Mouse (Mus musculus) activated CD4-positive, CD25-positive, alpha-beta regulatory T cell, adult 4 months (primary cell): ENCODE results near the gene Frat1. TPM values are rescaled to one million over a fixed set of nuclear protein-coding genes. Genes with fewer than 3 reads are reported as not detected.
A peak's percentile ranks its signal among the peaks of the same experiment; 100 is the strongest.

Experiments used
- ATAC-seq: one replicate; pipeline ENCODE4 v1.8.0; 2017
- polyA plus RNA-seq, 2 experiments: library from polyadenylated mRNA; unstranded; fragments of 100-300 nt; shearing (Covaris generic); gene quantifications; one replicate each; pipeline ENCODE4 v1.2.1; 2017

Gene Frat1
- polyA plus RNA-seq, result 10 to 100 TPM; 15.5 to 17.9 TPM

- peak; percentile 86 for ATAC-seq
Observed at GRCm38 (mm10) chr19:41829381-41830105, at the start of gene Frat1. Gene Frat1 (plus strand): TSS chr19:41829970.

GRCm38 (mm10) chr19:41786896-41787295 lies 42.9 kb upstream of the Frat1 start:
- ATAC-seq, result no peak

DNA sequence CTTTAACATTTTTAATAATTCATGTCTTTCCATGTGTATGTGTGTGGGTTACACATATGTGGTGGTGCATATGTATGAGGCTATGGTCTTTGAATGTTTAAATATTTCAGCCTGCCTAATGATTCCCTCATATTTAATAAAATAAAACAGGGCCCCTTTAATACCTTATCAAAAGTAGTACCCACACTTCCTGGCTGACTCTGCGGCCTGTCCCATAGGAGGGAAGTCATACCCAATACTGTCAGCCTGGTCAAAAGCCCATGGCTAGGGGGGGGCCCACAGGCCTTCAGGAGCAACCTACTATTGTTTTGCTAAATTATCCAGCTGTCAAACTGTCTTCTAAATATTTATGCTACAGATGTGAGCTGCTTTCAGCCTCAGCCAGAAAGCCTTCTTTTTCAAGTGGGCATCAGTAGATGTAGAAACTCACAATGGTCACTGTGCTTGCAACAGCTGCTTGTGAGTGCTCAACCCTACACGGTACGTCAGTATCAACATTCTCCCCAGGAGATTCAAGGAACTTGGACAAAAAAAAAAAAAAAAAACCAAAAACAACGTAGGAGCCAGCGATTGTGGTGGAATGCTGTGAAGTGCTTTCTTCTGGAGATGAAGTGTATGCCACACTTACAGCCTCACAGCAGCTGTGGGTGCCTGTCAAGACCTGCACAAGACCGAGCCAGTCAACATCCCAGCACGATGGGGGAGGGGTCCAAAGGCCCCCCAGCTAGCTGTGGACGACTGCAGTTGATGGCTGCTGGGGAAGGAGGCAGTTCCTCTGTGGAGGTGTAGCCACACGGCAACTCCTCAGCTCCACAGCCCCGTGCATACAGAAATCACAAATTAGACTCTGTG lies 40.4 kb upstream of the Frat1 start:
- no peak for ATAC-seq

- no peak for ATAC-seq
Observed at GRCm38 (mm10) chr19:41791384-41791783, 38.4 kb upstream of the Frat1 start.

- no peak for ATAC-seq
Observed at GRCm38 (mm10) chr19:41792934-41793486, 36.8 kb upstream of the Frat1 start.

DNA sequence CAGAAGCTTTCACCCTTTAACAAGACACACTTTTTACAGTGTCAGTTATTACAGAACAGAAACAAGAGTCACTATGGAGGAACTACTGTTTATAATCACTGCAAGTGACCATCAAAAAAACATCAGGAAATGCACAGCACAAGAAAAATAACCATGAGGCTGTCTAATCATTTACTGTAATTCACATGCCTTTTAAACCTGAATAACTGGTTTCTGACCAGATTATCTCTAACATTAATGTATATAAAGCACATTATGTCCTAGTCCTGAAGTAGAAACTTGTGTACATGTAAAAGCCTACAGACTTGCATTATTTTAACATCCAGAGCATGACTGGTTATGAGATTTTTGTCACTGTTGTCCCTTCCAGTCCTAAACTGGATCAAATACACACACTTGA lies 35.8 kb upstream of the Frat1 start:
- ATAC-seq, result no peak

- ATAC-seq, result no peak
Observed at GRCm38 (mm10) chr19:41794901-41795300, 34.9 kb upstream of the Frat1 start.

- no peak for ATAC-seq
Observed at GRCm38 (mm10) chr19:41796148-41796760, 33.5 kb upstream of the Frat1 start.

DNA sequence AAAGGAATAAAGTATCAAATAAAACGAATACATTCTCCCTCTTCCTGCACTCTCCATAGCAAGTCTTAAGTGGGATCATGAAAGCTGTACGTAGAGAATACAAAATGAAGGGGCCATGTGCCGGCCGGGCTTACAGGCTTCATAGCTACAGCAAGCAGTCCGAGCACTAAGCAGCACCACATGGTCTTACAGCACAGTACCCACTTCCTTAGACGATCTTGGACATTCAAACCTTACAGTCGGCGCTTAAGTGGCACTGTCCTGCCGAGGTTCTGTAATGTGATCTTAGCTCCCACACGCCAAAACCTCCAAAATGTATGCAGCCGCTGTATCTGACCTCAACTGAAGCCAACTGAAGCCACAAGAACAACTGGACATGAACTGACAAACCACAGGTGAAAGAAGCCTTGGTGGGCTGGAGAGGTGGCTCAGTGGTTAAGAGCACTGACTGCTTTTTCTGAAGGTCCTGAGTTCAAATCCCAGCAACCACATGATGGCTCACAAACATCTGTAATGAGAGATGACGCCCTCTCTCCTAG lies 32.9 kb upstream of the Frat1 start:
- ATAC-seq, result no peak

DNA sequence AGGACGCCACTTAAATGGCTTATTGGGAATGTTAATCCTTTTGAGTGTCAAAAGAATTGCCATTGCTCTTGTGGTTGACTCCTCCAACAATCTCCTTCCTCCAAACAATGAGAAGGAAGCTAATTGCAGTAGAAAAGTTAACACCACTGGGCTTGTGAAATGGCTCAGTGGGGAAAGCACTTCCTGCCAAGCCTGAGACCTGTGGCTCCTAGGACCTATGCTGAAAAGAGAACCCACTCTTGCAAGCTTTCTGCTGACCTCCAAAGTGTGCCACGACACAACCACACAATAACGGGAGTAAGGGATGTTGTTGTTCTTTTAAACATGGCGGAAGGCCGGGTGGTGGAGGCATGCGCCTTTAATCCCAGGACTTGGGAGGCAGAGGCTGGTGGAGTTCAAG lies 32.2 kb upstream of the Frat1 start:
- no peak for ATAC-seq

- no peak for ATAC-seq
Observed at GRCm38 (mm10) chr19:41800451-41800850, 29.3 kb upstream of the Frat1 start.

DNA sequence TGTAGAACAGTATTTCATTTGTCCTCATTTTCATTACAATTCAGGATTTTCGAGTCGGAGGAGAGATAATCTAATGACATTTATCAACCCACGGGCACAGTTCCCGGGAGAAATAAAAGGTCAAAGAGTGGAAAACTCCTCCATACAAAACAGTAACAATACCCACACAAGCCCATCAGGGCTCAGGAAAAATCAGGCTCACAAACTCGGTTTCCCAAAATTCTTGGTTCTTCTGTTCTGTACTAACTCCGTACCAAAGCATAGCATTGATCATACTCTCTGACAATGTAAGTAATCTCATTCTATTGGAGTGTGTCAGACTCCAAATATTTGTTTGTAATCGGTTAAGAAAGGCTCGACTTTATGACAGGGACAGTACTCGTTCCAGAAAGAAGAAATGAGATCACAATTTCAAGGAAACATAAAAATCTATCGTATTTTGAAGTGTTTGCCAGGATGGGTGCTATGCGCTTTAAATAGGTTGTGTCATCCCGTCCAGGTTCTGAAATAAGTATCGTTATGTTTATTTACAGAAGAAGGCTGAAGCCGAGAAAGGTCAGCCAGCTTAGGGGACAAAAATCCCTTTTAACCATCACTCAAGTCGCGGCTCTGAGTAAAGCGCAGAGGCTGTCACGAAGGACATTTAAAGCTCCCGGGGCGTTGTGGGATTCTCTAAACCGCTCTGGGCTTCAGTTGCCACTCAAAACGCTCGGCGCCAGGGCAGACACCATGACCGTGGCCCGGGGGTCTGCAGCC lies 28.6 kb upstream of the Frat1 start:
- ATAC-seq, result peak; percentile 2

- ATAC-seq, result peak; percentile 99
Observed at GRCm38 (mm10) chr19:41801742-41802369, 27.9 kb upstream of the Frat1 start, which contains the start of gene Arhgap19. Gene Arhgap19 (minus strand): TSS chr19:41802047.

DNA sequence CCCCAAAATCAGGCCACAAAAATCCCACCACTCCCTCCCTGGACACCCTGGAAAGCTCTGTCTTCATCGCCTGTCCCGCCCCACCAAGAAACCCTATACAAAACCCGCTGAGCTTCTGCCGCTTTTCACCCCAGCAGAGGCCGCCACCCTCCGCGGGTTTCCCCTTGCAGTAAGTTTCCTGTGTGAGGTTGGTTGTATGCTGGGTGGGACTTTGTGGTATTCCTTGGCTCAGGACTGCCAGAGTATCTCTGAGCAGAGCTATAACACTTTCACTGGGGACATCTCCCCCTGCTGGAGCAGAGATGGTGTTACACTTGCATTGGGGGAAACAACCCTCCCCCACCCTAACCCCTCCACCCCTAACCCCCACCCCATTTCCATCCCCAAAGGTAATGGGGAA lies 26.4 kb upstream of the Frat1 start:
- ATAC-seq, result no peak

- no peak for ATAC-seq
Observed at GRCm38 (mm10) chr19:41805831-41806230, 23.9 kb upstream of the Frat1 start.

DNA sequence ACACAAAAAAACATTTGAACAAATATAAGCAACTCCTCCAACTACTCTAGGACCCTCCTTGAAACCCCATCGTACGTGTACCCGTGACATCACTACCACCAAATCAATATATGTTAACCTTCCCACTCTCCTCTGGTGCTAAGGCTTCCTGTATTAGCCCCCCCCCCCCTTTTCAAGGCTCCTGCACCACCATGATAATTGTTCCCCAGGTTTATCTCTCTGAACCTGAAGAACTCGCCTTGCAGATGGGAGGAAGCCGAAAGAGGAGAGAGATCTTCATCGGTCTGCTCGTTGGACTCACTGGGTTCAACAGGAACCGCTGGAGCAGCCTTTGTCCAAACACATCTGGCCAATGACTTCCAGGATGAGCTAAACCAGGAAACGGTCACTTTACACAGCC lies 22.3 kb upstream of the Frat1 start:
- ATAC-seq, result no peak

- ATAC-seq, result no peak
Observed at GRCm38 (mm10) chr19:41808104-41808634, 21.6 kb upstream of the Frat1 start.

DNA sequence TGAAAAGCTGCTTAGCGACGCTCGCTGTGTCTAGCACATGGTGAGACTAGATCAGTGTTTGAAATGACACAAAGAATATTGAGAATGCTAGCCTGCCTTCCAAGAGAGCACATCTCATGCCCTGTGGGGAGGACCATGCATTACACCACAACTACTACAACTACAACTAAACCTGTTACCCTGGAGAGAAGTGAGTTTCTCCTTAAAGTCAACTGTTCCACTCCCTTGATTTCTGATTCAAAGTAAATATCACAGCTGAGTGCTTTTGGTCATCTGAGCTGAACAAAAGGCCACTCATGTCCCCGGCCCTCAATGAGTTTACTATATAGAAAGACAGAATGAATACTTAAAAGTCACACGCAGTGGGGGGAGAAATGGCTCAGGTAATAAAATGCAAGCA lies 19.7 kb upstream of the Frat1 start:
- no peak for ATAC-seq

- ATAC-seq, result no peak
Observed at GRCm38 (mm10) chr19:41812525-41812924, 17.2 kb upstream of the Frat1 start.

- ATAC-seq, result no peak
Observed at GRCm38 (mm10) chr19:41813374-41813773, 16.4 kb upstream of the Frat1 start.

- ATAC-seq, result no peak
Observed at GRCm38 (mm10) chr19:41816410-41816809, 13.4 kb upstream of the Frat1 start.
